Comparison of ENCODE assay signal across 8 mouse cellular contexts in genomic region chr14:61056962-61057361, GRCm38 (mm10). TPM values are rescaled to one million over a fixed set of nuclear protein-coding genes. Genes with fewer than 3 reads are reported as not detected.
DNase-seq lines count a peak whose midpoint lies in the region; ATAC-seq lines count a peak whose summit lies in the region.

No protein-coding gene starts in this region.

- peak overlapping the region; percentile 39 for H3K4me2 ChIP-seq in liver, embryonic 15.5 days

- no peak overlapping the region for H3K27ac ChIP-seq in liver, embryonic 15.5 days (replicated peaks)

- 0 out of 2 replicates have a peak overlapping the region, but pooled peaks have one; percentile 7 for H3K4me3 ChIP-seq in liver, embryonic 15.5 days (replicated peaks)

- WGBS in liver, embryonic 15.5 days (ENCODE audit: insufficient replicate concordance) = 4% methylated on average over 11 of the region's 11 CpGs

- H3K4me1 ChIP-seq in liver, embryonic 15.5 days (replicated peaks) = no peaks in the 10 kb centered on the region

- H3K9me3 ChIP-seq in liver, embryonic 15.5 days (replicated peaks) = no peaks in the 10 kb centered on the region

- DNase-seq in embryo, embryonic 10 days (ENCODE audit: low spot score) = peak; percentile 50
- no peak for DNase-seq in embryo, embryonic 9.5 days (ENCODE audit: extremely low spot score)
- DNase-seq in thymus, postnatal 14 days = peak; percentile 20
- no peak for DNase-seq in thymus, postnatal 36 days
- no peak for DNase-seq in frontal cortex, postnatal 10 days (ENCODE audit: low spot score in 2 of 2)
- no peak for DNase-seq in cerebellum, adult 8-10 months

- H3K36me3 ChIP-seq in liver, embryonic 15.5 days (replicated peaks) = no peaks in the 10 kb centered on the region

- no peak for ATAC-seq in liver, embryonic 15.5 days (ENCODE audit: insufficient read depth)
- no peak for ATAC-seq in megakaryocyte progenitor cell, adult 5-6 weeks (replicated peaks; ENCODE audit: poor library complexity)

- peaks cover 46% of the 10 kb centered on the region for H3K27me3 ChIP-seq in liver, embryonic 15.5 days

- H3K9ac ChIP-seq in liver, embryonic 15.5 days = no peak overlapping the region

RNA-seq across cellular contexts. Expression of gene Tnfrsf19, which starts 10.7 kb away (rescaled TPM):
- 4.4 and 4.7 TPM in 2 replicates for polyA plus RNA-seq in liver, embryonic 15.5 days (2015; fragmentation: Nextera tagmentation; extraction: Ambion mirVana)
- total RNA-seq in megakaryocyte progenitor cell, adult 5-6 weeks (2015) = not detected in 2 replicates
- 0.12 and 0.14 TPM in 2 replicates for total RNA-seq in megakaryocyte progenitor cell, adult 5-6 weeks (2017)

Comparison
In these comparisons a context has a peak if more than half of its experiments do, and no peak if none do; other contexts are left out.
1. DNase-seq: peak in embryo, embryonic 10 days (single experiment) and thymus, postnatal 14 days (single experiment); none in embryo, embryonic 9.5 days (single experiment), thymus, postnatal 36 days (0 of 2), frontal cortex, postnatal 10 days (0 of 2) and cerebellum, adult 8-10 months (single experiment).